Mouse (Mus musculus): ENCODE measurements around the gene Slitrk5. TPM values are rescaled to one million over a fixed set of nuclear protein-coding genes. Genes with fewer than 3 reads are reported as not detected.

The Slitrk5 gene
- 0.42 and 0.57 TPM in 2 replicates for polyA plus RNA-seq (2015; fragmentation: Nextera tagmentation; extraction: Ambion mirVana)

GRCm38 (mm10) chr14:111674664-111675147 is at the start of gene Slitrk5:
Gene Slitrk5, plus strand, starts transcription at chr14:111675097.

Data from urinary bladder, postnatal 0 days (tissue).